Mouse (Mus musculus): ENCODE measurements at regions not wholly inside any gene's neighbourhood (a gene's known extent, or its start where the extent isn't known, plus 50 kb on each side); places are given as distances from the start of the nearest gene placed in this dataset.

DNA sequence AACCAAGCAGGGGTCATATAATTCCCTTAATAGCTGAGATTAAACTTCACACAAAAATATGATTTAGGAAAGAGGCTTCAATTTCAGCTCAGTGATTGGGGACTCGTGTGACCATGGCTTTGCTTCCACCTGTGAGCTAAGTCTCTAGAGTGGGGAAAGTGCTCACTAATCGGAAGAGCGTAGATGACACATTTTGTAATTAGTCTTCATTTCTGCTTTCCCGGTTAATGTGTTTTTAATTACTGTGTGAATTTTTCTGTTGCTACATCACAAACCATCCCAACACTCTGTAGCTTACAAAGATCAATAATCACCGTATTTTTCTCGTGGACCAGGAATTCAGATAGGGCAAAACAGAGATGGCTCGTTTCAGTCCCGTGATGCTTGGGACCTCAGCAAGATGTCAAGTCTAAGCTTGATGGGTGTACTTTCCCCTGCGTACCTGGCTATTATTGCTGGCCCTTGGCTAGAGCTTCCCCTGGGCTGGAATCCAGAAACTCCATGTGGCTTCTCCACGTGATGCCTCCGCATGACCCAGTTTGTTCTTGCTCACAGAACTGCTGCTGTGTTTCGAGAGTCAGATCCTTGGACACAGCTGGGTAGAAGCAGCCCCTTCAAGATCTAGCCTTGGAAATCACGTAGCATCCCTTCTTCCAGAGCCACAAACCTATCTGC lies 107.3 kb downstream of the Bdh1 start:
- TF ChIP-seq CTCF (IDR thresholded peaks at IDR 0.05; ENCODE audit: borderline replicate concordance, control insufficient read depth, extremely low read depth, insufficient read depth, low read length, poor library complexity), result no peak
- no peak for TF ChIP-seq POLR2A (IDR thresholded peaks at IDR 0.05; ENCODE audit: control insufficient read depth, extremely low read depth, insufficient read depth, low read length, poor library complexity)
